Mouse (Mus musculus): Measurements from ENCODE around the gene Krtap28-10.

DNA sequence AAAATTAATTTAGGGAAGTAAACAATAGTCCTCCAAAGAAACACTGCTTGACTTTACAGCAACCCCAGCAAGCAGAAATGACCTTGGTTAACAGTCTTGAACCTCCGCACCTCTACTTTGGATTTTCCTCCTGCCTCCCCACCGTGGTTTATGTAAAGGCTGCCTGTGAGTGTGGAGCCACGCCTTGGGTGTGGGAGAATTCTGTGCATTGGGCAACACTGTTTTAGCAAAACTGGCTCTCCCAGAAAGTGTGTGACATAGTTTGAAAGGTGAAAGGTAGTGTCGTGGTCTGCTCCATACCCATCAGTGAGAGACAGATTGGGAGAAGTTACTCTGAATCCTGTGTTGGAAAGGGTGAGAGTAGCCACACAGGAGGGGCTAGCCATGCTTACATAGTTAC lies 3.2 kb downstream of the Krtap28-10 start:
- no peak for TF ChIP-seq POLR2A (IDR thresholded peaks at IDR 0.05; ENCODE audit: borderline replicate concordance, extremely low read depth, insufficient read depth, insufficient read length, poor library complexity, severe bottlenecking)
- no peak for TF ChIP-seq CTCF (IDR thresholded peaks at IDR 0.05; ENCODE audit: borderline replicate concordance, extremely low read depth, insufficient read depth, insufficient read length)
